Mouse (Mus musculus): Measurements from ENCODE around the gene Neo1.

Gene Neo1

DNA sequence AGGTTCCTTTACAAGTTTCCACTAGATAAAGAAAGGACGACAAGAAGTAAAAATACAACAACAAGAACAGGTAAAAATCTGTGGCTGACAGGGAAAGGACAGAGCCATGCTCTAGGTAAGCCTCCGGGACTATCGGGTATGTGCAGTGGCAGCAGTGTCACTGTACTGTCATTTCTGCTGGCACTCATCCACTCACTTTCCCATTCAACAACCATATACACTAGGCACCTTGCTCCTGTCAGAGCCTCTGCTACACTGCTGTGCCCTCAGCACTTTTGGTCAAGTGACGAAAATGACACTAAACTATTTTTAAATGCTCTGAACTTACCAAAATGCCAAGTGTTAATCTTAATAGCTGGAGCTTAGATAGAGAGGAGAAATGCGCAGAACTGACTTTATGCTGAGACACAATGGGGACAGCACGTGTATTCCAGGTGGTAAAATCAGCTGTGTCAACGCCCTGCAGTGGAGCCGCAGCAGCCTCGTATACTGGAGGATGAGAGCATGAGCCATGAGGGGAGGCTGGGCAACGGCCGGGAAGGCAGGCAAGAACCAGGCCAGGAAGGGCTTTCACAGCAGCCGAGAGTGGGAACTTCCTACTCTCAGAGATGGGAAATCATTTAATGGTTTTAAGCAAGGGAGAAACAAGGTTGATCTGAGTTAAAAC, 146.3 kb downstream of the Neo1 start:
- ChIA-PET POLR2A (interaction anchor here in 1 of 4 experiments (1.2 kb wide), 1 partner anchor 10 kb away, joined by 5 read pairs; no protein-coding TSS in a partner anchor), CTCF (no interaction called here)

DNA sequence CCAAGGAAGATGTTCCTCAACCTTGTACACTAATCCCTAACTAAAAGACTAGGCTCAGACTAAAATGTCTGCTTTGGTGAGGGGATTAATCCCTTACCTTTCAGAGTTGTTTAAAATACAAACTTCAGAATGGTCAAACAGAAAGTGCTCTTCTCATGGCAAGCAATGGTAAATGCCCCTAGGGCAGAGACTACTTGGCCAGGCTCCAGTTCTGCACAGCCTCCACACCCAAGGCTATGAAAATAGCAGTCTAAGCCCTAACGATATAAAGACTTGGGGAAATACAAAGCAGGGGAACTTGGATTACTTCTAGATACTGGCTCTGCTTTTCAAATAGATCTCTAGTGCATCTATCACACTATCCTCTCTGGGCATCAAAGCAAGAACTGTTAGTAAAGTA, 153.6 kb downstream of the Neo1 start:
- CTCF ChIA-PET = no interaction called here

DNA sequence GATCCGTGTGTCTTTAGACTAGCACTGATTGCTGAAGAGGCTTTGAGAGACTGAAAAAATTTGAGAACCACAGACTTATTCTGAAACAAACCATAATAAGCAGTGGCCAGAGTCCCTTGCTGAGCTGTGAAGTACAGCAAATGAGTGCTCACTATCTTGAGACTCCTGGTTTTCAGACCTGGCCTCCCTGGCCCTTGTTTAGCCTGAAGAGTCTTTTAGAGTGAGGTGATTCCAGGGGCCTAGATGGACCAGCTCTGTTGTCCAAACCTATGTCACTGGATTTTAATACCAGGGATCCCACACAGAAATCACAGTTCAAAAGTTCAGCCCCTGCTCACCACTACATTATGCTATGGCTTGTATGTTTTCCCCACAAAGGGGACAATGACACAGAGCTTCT, 156.4 kb downstream of the Neo1 start:
- ChIA-PET POLR2A (interaction anchor here in 1 of 4 experiments (0.5 to 1.8 kb wide), 3 partner anchors 9 to 412 kb away, joined by 3 to 7 read pairs (median 5); partner anchors contain the start of gene Adpgk), CTCF (no interaction called here)

More for the DNA sequence above, 153.6 kb downstream of the Neo1 start:
- POLR2A ChIA-PET = no interaction called here

DNA sequence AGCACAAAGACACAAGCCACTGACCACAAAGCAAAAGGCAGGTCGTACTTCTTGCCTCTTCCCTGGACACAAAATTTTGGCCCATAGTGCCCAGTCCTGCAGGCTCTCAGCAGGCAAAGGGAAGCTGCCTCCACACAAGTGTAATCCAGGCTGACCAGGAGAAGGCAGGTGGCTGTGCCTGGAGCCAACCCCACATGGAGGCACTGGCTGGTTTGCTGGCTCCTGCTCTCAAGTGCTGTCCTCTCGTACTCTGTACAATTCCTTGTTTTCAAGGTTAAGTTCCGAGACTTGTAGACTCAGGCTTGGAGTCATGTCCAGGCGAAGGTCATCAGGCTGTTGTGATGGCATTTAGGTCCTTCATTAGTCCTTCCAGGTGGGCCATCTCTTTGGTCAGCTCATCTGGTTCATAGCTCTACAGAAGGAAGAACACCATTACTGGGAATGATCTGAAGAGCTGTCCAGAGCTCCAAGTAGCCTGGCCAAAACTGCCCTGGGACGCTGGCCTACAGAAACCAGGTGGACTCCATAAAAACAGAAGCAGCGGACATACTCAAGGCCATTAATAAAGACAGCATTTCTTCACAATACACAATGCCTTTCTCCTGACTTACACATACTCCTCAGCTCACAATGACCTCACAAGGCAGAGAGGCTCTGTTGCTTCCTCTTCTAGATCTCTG, 159.2 kb downstream of the Neo1 start:
- CTCF ChIA-PET = no interaction called here
- POLR2A ChIA-PET = interaction anchor here in 1 of 4 experiments (1.3 kb wide), 1 partner anchor 55 kb away, joined by 3 read pairs; no protein-coding TSS in a partner anchor

DNA sequence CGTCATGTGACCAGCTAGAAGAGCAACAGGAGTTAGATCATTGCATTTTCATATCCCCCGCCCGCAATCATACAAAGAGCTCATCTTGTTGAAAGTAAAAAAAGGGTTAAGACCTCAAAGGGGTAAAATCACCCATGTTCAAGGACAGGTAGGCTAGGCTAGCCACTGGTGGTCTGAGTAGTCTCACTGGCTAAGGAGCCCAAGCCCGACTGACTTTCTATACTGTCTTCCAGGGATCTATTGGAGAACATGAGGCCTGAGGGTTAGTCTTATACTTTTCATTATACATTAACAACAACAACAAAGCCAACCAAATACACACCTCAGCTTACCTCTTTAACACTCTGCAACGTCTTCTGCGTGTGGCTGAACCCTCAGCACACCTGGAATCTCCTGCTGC, 160.8 kb downstream of the Neo1 start:
- CTCF ChIA-PET = interaction anchor here in 3 of 4 experiments (0.6 to 4.0 kb wide), 3 partner anchors 165 to 320 kb away, joined by 3 to 35 read pairs (median 4); no protein-coding TSS in a partner anchor
- POLR2A ChIA-PET = interaction anchor here in 2 of 4 experiments (0.6 to 1.5 kb wide), 4 partner anchors 27 to 461 kb away, joined by 3 to 6 read pairs (median 3); partner anchors contain the start of gene Nptn (in 1 of the 2)

DNA sequence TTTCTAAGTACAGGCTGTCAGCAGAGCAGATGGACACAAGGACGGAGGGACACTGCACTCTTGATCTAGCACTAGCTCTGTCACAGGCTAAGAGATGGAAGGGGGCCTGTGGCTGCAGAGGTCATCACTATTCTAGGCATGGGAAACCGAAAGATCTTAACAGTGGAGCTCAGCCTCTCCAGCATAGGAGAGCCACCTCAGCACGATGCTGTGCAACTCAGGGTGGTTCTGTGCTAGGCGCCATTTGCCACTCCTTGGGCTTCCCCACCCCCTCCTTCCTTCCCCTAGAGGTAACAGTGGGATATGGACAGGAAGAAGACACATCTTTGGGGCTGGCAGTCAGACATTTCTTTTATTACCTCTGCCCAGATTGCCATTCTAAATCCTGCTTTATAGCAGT, 161.9 kb downstream of the Neo1 start:
- ChIA-PET POLR2A (interaction anchor here in 3 of 4 experiments (0.6 to 2.2 kb wide), 15 partner anchors 14 to 643 kb away, joined by 3 to 8 read pairs (median 3); partner anchors contain the start of genes Nptn (in 2 of the 3) and Hcn4 (in 1 of the 3)), CTCF (interaction anchor here (0.5 to 4.0 kb wide), 53 partner anchors 10 to 939 kb away, joined by 3 to 35 read pairs (median 3); partner anchors contain the start of genes Nptn (in 1 of the 4), Pml (in 1 of the 4) and Rec114 (in 1 of the 4))

DNA sequence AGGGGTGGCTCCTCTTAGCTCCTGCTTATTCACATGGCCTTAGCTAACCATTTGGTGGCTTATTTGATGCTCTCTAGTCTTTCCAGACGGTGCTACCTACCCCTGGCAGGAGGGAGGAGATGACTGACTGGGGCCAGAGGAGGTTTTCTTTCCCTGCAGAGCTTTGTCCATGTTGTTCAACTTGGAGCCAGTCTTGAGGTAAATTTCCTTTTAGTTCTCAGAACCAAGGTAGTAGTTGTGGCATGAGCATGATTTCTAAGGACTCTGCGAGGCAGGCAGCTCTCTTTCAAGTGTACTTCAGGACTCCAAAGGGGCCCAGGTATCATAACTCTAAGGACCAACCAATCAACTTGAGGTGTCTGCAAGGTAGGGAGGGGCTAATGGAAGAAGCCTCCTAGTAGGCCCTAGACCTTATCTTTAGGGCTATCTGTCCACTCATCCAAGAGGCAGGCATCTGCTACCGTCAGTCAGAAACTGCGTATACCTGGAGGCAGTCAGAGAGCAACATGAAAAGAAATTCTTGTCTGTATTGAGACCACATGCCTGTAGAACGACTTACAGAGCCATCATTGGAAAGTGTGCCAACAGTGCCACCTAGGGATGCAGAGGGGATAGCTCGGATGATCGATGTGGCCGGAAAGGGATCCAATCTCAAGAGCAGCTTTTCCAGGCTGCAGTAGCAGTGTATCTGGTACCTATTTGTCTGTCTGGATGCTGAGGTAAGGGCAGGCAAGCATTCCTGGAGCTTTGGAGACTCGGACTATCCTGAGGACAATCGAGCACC, 162.5 kb downstream of the Neo1 start:
- CTCF ChIA-PET = interaction anchor here (0.5 to 4.0 kb wide), 63 partner anchors 10 to 938 kb away, joined by 3 to 35 read pairs (median 3); partner anchors contain the start of genes Nptn (in 1 of the 4), Pml (in 1 of the 4) and Rec114 (in 1 of the 4)
- POLR2A ChIA-PET = interaction anchor here in 3 of 4 experiments (0.6 to 2.2 kb wide), 22 partner anchors 10 to 382 kb away, joined by 3 to 8 read pairs (median 3); partner anchors contain the start of genes Nptn (in 2 of the 3) and Hcn4 (in 1 of the 3)

DNA sequence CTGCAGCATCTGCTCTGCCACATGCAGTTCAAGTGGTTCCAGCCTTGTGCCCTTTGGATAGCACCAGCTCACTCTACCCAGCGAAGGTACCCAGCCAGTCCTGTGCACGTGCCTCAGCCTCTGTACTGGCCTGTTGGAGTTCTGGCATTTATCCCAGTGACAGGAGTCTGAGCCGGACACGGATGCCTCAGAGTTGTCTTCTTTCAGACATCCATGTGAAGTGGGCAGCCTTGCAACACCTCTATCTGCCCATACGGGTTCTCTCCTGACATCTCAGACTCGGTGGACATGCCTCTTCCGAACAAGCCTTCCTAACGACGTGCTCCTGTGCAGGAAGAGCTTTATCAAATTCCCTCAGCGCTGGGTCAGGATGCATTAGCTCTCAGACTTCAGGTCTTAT, 165.1 kb downstream of the Neo1 start:
- POLR2A ChIA-PET = interaction anchor here in 1 of 4 experiments (0.7 kb wide), 1 partner anchor 289 kb away, joined by 3 read pairs; the partner anchor contains the start of gene Nptn
- CTCF ChIA-PET = interaction anchor here in 1 of 4 experiments (2.7 kb wide), 1 partner anchor 162 kb away, joined by 7 read pairs; no protein-coding TSS in a partner anchor

DNA sequence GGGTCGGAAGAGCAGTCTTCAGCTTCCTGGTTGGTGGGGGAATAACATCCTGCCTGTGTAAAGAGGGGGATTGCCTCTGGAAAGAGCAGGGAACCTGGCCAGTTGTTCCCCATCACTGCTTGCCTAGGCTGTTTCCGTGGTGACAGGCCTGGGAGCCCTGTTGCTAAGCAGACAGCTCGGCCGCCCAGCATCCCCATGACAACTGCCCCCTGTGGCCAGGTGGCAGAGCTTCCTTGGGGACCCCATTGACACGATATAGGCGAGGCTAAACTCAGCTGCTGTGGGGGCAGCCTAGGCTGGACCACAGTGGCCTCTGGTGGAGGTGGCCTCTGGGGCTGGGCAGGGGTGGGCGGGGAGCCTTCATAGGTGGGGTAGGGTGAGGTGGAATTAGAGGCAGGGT, 172.4 kb downstream of the Neo1 start:
- CTCF ChIA-PET = interaction anchor here in 3 of 4 experiments (0.6 to 1.9 kb wide), 5 partner anchors 10 to 329 kb away, joined by 3 to 10 read pairs (median 5); no protein-coding TSS in a partner anchor
- POLR2A ChIA-PET = interaction anchor here in 3 of 4 experiments (0.7 to 1.9 kb wide), 6 partner anchors 9 to 428 kb away, joined by 3 to 7 read pairs (median 3); partner anchors contain the start of gene Adpgk (in 2 of the 3)

DNA sequence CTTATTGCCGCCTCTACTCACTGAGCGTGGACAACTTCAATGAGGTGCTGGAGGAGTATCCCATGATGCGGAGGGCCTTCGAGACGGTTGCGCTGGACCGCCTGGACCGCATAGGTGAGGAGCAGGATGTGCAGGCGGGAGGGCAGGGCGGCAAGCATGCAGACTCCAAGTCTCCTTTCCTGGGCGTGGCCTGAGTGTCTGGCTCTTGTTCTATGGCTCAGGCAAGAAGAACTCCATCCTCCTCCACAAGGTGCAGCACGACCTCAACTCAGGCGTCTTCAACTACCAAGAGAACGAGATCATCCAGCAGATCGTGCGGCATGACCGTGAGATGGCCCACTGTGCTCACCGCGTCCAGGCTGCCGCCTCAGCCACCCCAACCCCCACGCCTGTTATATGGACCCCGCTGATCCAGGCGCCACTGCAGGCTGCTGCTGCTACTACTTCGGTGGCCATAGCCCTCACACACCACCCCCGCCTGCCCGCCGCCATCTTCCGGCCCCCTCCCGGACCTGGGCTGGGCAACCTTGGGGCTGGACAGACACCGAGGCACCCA, 177.1 kb downstream of the Neo1 start:
- POLR2A ChIA-PET = interaction anchor here in 2 of 4 experiments (0.6 to 1.4 kb wide), 2 partner anchors 24 to 178 kb away, joined by 3 to 4 read pairs; no protein-coding TSS in a partner anchor
- CTCF ChIA-PET = no interaction called here

DNA sequence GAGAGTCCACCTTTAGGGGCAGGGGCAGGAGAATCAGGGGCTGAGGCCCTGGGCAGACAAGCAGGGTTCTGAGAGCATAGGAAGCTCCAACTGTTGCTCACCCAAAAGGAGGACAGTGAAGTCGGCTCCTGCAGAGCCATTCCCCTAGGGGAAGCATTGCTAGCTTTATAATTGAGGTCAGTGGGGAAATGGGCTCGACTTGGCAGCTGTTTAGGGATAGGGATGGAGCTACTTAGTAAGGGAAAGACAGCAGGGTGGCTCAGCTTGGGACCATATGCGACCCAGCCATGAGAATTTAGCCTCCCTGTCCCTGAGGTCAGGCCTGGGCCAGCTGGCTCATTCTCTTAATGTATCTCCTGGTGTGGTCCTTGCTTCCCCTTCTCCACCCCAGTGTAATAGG, 181.3 kb downstream of the Neo1 start:
- CTCF ChIA-PET = no interaction called here
- POLR2A ChIA-PET = interaction anchor here in 3 of 4 experiments (0.5 to 1.4 kb wide), 3 partner anchors 21 to 183 kb away, joined by 3 read pairs; no protein-coding TSS in a partner anchor

DNA sequence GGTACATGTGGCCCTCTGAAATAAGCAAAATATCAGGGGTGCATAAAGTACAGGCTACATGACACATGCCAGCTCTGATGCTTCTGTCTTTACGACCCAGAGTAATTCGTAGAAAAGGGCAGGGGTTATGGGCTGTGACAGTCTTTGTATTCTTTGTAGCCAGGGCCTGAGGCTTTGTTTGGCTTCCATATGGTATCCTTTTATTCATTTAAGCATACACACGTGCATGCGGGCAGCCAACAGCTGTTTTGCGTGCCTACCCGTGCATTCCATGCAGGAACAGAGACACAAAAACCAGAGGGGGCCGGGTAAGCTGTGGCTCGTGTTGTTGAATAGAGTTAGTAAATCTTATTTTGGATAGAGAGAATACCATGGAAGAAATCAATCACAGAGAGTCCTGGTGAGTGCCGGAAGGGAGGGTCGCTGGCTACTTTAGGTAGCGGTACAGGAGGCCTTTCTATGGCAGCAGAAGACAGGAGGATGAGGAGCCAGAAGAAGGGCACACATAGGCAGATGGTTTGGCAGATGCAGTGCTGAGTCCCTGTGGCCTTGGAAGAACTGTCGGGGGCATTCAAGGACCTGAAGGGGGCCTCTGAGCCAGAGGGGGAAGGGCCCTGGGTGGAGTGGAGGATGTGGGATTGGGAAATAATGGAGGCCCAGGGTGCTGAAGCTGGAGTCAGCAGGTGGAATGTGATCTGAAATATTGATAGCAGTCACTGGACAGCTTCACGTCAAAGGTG, 186.5 kb downstream of the Neo1 start:
- CTCF ChIA-PET = interaction anchor here in 1 of 4 experiments (0.7 kb wide), 1 partner anchor 34 kb away, joined by 3 read pairs; no protein-coding TSS in a partner anchor
- POLR2A ChIA-PET = interaction anchor here in 2 of 4 experiments (1.1 to 6.5 kb wide), 3 partner anchors 12 to 15 kb away, joined by 3 to 37 read pairs (median 3); no protein-coding TSS in a partner anchor

DNA sequence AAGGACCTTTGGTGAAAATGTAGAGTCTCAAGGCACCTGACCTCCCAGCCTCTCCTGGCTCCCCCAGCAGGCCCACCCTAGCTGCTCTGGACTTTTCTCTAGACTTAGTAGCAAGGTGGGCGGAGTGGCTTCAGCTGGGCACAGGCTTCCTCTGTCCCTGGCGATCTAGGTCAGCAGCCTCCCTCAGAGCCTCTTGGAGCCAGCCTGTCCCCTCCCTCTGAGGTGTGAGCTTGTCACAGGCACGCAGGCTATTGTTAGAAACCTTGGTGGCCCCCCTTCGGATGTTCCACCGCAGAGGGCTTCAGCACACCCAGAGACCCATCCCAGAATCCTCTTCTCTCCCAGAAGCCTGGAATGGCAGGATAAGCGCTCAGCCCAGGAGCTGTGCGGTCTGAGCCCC, 188.6 kb downstream of the Neo1 start:
- ChIA-PET POLR2A (interaction anchor here in 2 of 4 experiments (0.9 to 6.5 kb wide), 3 partner anchors 12 to 27 kb away, joined by 3 to 37 read pairs (median 17); no protein-coding TSS in a partner anchor), CTCF (interaction anchor here in 2 of 4 experiments (0.9 to 1.1 kb wide), 2 partner anchors 72 to 423 kb away, joined by 3 read pairs; no protein-coding TSS in a partner anchor)

DNA sequence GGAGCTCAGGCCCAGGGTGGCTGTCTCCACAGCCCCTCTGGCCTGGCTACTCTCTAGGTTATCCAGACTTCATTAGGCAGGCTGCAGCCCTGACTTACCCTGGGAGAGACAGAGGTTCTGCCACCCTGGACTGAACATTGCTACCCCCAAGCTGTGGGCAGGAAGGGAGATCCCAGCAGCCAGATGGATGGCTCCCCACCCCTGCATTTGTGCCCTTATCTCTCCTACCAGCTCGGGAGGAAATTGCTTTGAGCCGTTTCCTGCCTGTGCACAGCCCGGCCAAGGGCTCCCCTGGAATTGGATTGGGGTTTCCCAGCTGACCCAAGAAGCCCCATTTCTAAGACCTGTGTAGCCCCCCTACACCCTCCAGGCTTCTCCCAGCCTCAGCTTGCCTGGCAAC, 189.2 kb downstream of the Neo1 start:
- ChIA-PET POLR2A (interaction anchor here in 2 of 4 experiments (2.6 to 6.5 kb wide), 2 partner anchors 11 to 12 kb away, joined by 17 to 37 read pairs; no protein-coding TSS in a partner anchor), CTCF (no interaction called here)

DNA sequence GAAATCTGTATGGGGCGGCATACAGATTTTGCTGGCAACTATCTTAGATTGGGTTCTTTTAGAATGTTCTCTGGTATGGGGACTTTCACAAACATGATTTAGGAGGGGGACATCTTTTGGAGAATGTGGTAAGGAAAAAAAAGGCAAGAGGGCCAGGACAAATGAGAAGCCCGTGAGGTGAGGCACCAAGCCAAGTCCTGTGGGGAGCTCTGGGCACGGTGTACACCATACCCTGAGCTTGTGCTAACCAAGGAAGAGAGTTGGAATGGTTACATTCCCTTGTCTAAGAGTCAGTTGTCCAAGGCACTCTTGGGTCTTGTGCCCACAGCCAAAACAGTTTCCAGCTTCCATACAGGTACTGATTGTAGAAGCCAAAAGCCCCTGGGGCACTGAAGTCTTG, 191.6 kb downstream of the Neo1 start:
- ChIA-PET POLR2A (interaction anchor here in 2 of 4 experiments (1.7 to 6.5 kb wide), 3 partner anchors 9 to 19 kb away, joined by 3 to 37 read pairs (median 10); no protein-coding TSS in a partner anchor), CTCF (interaction anchor here in 1 of 4 experiments (0.7 kb wide), 1 partner anchor 98 kb away, joined by 3 read pairs; no protein-coding TSS in a partner anchor)

DNA sequence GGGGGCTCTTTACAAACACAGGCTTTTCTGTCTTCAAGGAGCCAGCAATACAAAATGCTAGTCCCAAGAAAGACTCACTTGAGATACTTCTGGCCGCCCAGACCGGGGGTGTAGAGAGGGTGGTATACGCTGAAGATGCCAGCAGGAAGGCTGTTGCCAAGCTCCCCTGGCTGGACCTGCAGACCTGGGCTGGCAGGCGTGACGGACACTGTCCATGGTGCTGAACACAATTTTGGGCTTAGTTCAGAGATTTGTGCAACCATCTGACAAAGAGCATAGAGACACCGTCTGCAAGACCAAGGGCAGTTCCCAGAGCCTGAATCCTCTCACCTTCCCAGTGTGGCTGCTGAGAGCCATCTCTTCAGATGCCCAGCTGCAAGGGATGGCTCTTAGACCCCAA, 194.6 kb downstream of the Neo1 start:
- POLR2A ChIA-PET = interaction anchor here in 2 of 4 experiments (1.0 to 2.2 kb wide), 2 partner anchors 16 to 20 kb away, joined by 5 read pairs; no protein-coding TSS in a partner anchor

DNA sequence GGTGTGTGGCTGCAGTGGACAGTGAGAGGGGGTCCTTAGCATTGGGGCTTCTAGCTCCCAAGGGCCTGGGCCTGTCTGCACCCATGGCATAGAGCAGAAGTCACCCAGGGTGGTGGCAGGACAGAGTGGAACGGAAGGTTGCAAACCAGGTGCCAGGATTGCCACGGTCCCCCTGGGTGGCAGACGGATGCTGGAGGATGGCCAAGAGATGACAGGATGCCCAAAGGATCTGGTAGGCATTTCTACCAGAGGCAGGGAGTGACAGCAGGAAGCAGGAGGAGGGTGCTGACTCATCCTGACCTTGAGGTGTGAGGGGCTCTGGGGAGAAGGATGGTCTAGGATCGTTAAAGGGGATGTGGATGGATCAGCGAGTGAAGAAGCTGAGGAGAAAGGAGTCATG, 197.7 kb downstream of the Neo1 start:
- ChIA-PET CTCF (no interaction called here), POLR2A (interaction anchor here in 1 of 4 experiments (0.6 to 2.0 kb wide), 3 partner anchors 14 to 723 kb away, joined by 3 to 8 read pairs (median 3); no protein-coding TSS in a partner anchor)

More for the DNA sequence above, 194.6 kb downstream of the Neo1 start:
- CTCF ChIA-PET = interaction anchor here in 1 of 4 experiments (0.6 kb wide), 1 partner anchor 132 kb away, joined by 3 read pairs; no protein-coding TSS in a partner anchor

All from embryonic stem cell, embryonic (primary cell).